Mouse (Mus musculus): Measurements from ENCODE around the gene Nfkbid.

- no peak for TF ChIP-seq CTCF (IDR thresholded peaks at IDR 0.05; ENCODE audit: extremely low read depth, insufficient read depth, low read length)
- TF ChIP-seq POLR2A (IDR thresholded peaks at IDR 0.05; ENCODE audit: extremely low read depth, insufficient read depth, low read length): no peak
Observed at GRCm38 (mm10) chr7:30439734-30440133, 18.2 kb downstream of the Nfkbid start.

All from cortical plate, adult 2 months (tissue).